Mouse (Mus musculus) fat pad, adult 2 months (tissue): Measurements from ENCODE around the gene Lipc.

Source experiments
- DNase-seq: peaks from one replicate; pipeline ENCODE4 v3.0.0-alpha.2; 2011; ENCODE audit warnings: low read depth, low spot score; ENCODE audit errors: extremely low read depth

Lipc gene

DNA sequence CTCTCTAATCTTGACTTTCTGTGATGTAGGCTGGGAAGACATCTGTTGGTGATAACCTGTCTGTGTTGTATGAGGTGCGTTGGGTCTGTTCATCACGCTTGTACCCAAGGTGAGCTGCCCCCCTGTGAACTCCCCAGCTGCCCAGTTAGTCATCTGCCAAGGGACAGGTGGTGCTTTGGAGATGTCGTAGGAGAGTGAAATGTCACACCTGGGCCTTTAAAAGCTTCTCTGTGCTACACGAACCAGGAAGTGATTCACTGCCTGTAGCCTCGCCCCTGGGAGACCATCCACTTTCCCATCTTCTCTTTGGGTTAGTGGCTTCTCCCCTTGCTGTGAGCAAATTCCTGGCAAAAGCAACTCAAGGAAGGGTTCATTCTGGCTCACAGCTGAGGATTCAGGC is 6.4 kb upstream of the Lipc start:
- no peak for DNase-seq

DNA sequence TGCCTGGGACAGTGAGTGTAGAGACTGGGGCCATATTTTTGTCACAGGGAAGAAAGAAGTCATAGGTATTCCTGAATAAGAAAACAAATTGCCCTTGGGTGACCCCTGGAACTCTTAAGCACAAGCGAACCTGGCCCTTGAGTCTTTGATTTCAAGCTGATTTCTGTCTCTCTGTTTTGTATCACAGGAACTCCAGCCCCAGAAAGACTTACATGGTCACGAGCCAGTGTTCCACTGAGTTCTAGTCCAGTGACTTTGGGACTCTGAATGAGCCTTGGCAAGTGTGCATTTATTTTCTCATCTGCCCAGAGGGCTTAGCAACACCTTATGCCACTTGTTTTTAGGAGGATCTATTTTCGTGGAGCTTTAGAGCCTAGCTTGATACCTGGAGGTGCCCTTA is 5.7 kb upstream of the Lipc start:
- DNase-seq: no peak

DNA sequence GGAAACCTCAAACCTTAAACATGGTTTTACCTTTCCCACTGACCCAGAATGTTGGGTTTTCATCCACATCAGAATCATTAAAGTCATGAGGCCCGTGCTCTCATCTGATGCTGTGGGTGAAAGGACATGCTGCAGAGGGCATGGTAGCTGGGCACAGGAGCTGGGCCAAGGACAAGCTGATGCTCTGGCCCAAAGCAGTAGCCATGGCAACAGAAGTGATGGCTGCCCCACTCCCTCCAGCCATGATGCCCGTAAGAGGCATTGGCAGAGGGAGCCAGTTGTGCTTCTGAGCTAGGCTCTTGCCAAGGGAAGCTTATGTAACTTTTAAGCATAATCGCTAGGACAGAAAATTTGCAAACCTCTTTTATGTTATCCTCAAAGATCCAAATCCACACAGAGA is 2.2 kb upstream of the Lipc start:
- DNase-seq: no peak

GRCm38 (mm10) chr9:70949336-70949735 is 2.7 kb downstream of the Lipc start:
- DNase-seq: no peak

DNA sequence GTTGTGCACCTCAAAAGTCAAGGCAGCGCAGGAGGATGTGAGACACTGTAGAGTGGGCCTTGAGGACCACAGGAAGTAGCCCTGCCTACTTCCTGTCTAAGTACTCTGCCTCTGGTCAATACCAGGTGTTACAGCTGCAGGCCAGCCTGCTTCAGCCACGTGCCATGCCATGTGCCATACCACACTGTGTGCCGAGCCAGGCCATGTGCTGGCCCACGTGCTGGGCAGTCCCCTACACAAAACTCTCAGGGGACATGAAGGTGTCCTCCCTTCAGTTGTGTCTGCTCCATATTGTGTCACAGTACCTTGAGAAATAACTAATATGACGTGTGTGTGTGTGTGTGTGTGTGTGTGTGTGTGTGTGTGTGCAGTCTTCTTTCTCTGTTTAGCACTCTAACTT is 4.7 kb downstream of the Lipc start:
- no peak for DNase-seq

- DNase-seq: no peak
Observed at GRCm38 (mm10) chr9:70942686-70943333, 9.2 kb downstream of the Lipc start.

DNA sequence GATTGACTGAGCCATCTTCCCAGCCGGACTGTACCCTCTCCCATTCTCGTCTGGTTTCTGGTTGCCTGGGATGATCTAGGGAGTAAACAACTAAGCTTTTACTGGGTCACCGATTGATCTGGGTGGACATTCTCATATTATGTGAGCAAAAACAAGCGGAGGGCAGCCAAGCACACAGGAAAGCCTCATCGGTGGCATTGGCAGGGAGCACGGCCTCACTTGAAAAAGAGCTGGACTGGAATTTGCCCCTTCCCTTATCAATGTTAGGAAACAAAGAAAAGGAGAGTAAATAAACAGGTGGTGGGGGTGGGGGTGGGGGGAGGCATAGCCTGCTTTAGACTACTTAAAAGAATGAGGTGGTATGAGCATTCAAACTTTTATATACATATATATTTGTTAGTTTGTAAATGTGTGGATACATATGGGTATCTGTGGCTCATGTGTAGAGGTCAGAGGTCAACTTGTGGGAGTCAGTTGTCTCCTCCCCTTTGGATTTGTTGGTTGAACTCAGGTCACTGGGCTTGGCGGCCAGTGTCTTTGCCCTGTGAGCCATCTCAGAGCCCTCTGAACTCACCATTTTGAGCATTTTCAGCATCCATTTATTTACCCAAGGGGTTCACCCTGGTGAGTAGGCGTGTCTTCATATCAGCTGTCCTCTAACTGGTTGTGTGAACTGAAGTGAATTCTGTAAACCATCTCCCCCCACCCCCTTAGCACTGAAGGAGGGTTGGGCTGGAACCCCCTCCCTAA is 12.1 kb downstream of the Lipc start:
- no peak for DNase-seq

DNA sequence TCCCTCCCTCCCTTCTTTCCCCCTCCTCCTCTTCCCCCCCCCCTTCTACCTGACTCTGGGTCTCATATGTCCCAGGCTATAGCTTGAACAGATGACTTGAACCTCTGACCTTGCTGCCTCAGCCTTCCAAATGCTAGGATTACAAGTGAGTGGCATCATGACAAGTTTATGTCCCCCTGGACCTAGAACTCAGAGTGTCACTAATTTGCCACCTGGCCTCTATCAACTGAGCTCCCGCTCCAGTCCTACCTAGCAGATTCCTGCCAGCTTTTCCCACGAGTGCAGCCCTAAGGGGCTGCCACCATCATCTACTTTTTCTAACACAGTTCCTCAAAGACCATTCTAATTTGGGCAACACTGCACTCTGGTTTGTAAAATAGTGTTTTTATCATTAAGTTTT is 13.2 kb downstream of the Lipc start:
- DNase-seq: no peak

DNA sequence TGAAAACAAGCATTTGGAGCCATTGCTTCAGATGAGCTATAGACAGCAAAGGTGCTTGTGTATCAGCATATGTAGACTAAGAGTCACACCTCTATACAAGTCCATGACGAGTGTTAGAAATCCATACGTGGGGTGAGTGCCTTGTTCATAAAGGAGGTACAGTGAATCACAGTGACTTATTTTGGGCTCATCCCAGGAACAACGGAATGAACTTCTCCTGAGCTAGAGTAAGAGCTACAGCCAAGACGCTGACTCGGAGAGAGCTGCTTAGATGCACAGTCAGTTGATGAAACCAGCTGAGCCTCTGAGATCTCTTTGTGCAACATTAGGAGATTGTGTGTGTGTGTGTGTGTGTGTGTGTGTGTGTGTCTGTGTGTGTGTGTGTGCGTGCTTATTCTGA is 13.9 kb downstream of the Lipc start:
- DNase-seq: no peak

- DNase-seq: no peak
Observed at GRCm38 (mm10) chr9:70934587-70935295, 17.3 kb downstream of the Lipc start.

DNA sequence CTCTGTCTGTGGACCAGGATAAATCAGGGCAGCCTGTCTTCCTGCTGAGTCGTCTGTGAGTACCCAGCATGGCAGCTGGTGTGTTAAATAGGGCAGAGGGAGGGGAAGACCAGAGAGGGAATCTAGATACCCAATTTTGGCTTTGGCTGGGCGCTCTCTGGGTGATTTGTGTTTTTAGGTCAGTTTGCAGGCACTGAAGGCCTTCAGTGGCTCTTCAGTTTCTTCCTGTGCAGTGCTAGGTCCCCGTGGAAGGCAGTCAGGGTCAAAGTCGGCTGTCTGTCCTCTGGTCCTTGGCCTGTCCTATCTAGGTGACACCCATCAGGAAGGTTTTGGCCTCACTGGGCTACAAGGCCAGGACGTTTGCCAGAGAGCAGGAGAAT is 21.4 kb downstream of the Lipc start:
- no peak for DNase-seq

GRCm38 (mm10) chr9:70929840-70930640 is 22.0 kb downstream of the Lipc start:
- no peak for DNase-seq

DNA sequence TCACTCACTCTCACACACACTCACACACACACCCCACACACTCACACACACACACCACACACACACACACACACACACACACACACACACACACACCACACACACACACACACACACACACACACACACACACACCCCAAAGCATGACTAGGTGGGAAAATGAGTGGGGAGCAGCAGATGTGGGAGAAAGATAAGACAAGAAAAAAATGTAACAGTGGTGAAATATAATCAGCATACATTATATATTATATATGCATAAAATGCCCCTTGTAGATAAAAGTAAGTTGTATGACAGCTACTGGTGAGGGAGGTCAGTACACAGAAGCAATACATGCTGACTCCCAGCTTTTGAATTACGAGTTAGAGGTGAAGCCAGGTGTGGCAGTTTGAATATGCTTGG is 23.6 kb downstream of the Lipc start:
- no peak for DNase-seq

DNA sequence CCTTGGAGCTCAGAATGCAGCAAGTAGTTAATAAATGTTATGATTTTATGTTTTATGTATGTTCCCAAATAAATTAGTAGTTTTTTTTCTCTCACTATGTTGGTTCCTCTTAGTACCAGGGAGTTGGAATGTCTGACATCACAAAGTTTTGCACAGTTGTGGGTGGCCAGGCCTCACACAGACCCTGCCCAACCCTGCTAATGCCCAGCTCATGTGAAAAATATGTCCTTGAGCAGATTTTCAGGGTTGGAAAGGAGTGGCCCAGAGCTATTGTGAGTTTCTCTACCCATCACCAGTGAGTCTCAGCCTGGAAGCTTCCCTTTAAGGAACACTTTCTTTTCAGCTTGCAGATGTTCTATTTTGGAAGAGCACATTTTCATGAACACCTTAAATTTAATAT is 24.3 kb downstream of the Lipc start:
- no peak for DNase-seq

DNA sequence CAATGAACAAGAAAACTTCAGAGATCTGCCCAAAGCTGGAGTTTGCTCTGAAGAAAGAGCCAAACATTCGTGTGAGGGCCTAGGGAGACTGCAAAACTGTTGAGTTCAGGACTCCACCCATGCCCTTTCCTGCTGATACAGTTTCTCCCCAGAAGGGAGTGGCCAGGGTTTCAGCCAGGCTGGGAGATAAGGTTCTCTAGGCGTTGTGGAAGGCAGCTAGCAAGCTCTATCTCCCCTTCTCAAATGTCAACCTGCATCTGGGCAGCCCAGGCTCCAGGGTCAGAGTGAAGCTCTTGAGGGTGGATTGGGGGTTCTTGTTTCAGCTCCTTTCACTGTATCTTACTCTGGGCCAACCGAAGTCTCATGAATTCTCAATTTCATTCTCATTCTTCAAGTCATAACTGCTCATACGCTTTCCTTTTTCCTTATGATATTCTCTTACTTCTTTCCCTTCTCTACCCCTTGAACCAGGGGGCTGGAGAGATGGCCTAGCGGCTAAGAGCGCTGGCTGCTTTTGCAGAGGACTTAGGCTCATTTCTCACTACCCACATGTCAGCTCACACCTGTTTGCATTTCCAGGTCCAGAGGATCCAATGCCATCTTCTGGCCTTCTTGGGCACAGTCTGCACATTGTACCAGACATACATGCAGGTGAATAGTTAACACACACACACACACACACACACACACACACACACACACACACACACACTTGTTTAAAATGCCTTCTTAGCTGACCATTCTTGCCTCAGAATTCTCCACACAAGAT is 25.0 kb downstream of the Lipc start:
- no peak for DNase-seq

GRCm38 (mm10) chr9:70925225-70925624 is 26.8 kb downstream of the Lipc start:
- DNase-seq: no peak

- DNase-seq: no peak
Observed at GRCm38 (mm10) chr9:70924763-70925162, 27.3 kb downstream of the Lipc start.

GRCm38 (mm10) chr9:70921781-70922565 is 30.1 kb downstream of the Lipc start:
- no peak for DNase-seq

GRCm38 (mm10) chr9:70921132-70921531 is 30.9 kb downstream of the Lipc start:
- DNase-seq: no peak

- no peak for DNase-seq
Observed at GRCm38 (mm10) chr9:70919271-70919670, 32.8 kb downstream of the Lipc start.
